Mouse (Mus musculus): ENCODE results near the gene Sgms2.

The Sgms2 gene

DNA sequence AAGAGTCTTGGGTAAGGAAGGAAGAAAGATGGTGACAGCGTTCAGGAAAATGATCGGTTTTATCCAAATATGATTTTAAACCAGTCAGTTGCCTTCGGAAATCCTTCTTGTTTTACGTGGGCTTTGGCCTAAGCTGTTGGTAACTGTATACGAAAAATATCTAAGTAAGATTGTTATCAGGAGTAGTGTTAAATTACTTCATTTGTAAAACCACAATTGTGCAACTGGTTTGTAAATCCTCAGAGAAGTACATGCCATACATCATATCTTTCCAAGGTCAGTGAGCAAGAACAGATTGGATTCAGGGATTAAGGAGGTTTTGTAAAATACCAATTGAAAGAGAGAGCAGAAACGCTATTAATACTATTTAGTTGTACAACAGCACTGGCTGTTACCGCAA, 185.0 kb downstream of the Sgms2 start:
- no peak for DNase-seq (ENCODE audit: low spot score)

DNA sequence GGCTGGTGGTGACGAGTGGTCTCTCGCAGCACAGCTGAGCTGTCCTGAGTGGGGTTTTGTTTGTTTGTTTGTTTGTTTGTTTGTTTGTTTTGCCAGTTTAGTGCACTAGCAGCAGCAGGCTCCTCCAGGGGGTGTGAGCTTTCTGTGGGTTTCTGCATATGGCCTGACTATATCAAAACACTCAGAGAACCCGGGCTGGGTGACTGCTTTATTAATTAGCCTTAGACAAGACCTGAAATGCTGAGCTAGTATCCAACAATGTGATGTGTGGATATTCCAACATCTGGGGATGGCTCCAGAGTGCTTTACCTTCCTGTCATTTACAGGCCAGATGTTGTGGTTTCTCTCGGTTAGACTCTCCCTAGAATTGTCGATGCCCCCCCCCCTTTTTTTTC, 187.9 kb downstream of the Sgms2 start:
- DNase-seq (ENCODE audit: low spot score): no peak

DNA sequence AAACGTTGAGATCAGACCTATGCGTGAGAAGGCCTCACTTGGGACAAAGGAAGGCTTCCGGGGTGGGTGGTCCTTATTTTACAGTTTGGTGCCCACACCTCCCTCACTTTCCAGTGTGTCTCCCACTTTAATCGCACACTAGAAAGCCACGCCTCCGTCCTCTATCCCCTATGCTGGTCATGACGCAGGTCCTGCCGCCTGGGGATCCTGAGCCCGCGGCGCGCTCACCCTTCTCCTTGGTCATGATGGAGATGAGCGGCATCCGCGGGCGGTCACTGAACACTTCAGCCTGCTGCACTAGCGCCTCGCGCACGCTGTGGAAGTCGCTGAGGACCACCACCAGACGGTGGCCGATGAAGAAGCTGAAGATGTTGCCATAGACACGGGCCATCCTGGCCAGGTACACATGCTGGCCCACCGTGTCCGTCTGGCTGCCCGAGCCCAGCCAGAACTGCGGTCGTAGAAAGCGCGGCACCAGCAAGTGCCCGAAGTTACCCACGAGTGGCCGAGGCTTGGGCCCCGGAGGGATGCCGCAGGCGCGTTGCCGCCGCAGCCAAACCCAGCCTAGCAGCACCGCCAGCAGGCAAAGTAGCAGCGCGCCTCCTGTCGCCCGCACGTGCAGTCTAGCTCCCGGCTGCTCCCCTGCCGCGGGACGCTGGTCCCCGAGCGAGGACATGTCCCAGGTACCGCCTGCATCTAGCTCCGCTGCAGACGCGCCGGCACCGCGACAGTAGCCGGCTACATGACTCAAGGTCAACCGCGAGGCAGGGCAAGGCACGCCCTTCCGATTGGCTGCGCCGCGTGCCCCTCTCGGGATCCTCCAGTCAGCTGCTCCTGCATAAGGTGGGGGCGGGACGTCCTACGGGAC, 188.5 kb downstream of the Sgms2 start, which contains the start of gene Cyp2u1:
Gene Cyp2u1, minus strand, starts transcription at position 776 of the 868 bp plus-strand sequence.
- DNase-seq (ENCODE audit: low spot score): peak; percentile 58

DNA sequence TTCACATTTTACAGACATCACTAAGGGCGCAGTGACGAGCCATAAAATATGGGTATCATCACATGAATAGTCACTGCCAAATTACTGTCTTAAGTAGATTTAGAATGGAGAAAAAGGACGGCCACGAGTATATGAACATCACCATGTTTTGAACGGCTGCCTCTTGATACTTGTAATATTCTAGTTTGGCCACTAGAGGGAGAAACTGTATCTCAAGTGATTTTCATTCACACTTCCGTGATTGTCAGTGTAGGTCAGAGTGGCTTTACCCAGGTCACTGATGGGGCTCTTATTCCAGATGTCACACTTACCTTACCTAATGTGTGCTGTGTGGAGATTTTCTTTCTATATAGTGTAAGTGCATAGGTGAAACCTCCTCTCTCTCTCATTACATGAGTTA, 191.3 kb downstream of the Sgms2 start:
- DNase-seq (ENCODE audit: low spot score): no peak

DNA sequence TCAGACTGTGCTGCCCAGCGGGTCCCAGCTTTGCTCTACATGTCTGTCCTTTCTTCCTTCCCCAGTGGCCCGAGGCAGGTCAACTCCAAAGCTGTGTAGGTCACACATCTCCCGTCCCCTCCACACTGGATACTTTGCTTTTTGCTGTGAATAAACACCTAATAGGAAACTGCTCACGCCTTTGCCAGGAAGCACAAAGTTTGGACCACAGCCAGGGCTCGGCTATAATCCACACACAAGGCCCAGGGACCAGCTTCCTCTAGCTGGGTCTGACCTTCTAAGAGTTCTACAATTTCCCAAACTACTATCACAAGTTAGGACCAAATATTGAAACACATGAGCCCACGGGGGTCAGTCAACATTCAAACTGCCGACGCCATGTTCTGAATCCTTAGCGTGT, 192.1 kb downstream of the Sgms2 start:
- no peak for DNase-seq (ENCODE audit: low spot score)

DNA sequence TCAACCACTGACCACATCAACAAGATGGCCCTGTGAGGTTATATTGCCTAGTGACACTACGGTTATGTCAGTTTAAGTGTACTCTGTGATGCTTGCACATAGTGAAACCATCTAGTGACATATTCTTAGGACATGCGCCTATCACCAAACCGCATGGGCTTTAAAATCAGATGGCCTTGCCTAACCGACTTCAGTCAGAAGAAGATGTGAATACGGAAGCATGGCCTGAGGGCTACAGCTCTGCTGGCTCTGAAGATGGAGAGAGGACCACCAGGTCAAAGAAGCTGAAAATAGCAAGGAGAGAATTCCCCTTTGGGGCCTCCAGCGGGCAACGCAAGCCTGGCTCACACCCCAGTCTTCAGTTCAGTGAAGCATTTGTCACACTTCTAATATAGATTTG, 194.3 kb downstream of the Sgms2 start:
- DNase-seq (ENCODE audit: low spot score): no peak

DNA sequence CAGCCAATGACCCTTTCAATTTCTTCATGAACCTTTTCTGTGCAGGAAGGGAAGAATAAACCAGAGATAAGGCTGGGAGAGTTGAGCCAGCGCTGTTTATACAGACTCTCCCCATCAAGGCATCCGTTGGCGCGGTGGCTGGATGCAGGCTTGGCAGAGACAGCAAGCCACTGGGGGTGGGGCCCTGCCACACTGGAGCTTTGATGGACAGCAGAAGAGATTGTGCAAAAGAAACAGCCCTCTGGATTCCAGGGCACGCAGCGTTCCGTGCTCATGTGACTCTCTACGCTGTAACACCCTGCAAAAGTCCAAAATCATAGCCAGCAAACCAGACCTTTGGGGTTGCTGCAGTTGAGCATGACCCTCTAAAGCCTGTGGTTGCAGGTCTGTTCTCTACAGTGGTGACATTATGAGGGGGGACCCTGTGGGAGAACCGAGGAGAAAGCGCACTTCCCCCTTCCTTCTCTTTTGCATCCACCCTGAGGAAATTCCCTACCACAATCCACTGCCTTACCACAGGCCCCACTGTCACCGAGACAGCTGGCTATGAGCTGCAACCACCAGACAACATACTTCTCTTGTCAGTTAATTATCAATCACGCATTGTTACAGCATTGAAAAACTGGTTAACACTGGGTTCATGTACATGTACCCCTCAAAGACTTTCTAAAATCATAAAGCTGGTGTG, 195.6 kb downstream of the Sgms2 start:
- DNase-seq (ENCODE audit: low spot score): no peak

DNA sequence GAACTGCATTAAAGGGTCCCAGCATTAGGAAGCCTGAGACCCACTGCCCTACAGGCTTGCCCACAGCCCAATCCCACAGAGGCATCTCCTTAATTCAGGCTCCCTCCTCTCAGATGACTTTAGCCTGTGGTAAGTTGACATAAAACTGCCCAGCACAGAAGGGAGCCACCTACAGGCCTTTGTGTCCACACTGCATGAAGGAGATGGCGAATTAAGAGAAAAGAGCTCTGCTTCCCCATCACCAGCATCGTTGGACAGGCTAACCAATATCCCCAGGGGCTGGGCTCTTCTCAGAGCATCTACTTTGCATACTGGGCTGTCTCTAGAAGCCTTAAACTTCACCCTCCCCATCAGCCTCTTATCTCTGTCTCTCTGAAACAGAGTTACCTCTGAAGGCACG, 196.7 kb downstream of the Sgms2 start:
- no peak for DNase-seq (ENCODE audit: low spot score)

DNA sequence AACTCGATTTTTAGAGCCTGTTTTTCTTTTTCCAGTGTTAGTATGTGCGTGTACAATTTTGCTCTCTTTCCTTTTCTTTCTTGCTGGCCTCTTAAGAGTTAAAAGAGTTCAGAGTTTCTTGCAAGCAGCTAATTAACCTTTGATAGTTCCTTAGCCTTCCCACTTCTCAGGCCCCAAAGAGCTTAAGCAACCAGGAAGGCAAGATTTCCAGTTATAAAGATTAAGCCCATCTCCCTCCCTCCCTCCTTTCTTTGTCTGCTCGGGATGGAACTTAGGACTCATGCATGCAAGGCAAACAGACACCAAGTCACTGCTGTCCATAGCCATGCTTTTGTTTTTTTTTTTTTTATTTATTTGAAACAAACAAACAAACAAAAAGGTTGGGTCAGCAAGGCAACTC, 198.3 kb downstream of the Sgms2 start:
- no peak for DNase-seq (ENCODE audit: low spot score)

DNA sequence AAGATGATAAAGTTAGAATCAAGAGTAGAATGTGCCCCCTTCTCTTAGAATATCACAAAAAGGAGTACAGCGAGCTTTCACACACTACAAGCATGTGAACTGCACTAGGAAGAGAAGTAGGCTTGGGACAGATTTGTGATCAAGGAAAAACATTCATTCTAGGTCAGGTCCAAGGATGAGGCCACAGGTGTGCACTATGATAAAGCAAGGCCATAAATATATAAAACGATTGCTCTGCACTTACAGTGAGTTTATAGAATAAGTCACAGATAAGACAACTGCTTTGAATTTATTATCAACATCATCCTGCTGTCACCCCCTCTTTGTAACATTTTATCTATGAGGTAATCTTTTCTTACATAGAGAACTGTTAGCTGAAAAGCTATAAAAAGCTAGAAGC, 198.9 kb downstream of the Sgms2 start:
- no peak for DNase-seq (ENCODE audit: low spot score)

DNA sequence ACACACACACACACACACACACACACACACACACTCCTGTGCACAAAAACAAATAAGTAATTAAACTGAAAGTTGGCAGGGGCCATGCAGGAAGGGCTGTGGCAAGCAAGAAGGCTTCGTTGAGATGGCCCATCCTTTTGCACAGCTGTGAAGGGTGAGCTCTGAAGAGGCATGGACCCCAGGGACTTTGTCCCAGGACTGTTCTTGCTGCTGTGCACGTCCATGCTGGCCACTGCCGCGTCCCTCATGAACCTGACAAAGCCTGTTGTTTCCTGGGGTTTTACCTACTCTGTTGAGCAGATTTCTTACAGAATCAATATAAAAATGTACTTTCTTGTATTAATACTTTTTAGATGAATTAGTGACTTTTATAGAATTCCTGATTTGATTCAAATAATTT, 199.3 kb downstream of the Sgms2 start:
- DNase-seq (ENCODE audit: low spot score): no peak

DNA sequence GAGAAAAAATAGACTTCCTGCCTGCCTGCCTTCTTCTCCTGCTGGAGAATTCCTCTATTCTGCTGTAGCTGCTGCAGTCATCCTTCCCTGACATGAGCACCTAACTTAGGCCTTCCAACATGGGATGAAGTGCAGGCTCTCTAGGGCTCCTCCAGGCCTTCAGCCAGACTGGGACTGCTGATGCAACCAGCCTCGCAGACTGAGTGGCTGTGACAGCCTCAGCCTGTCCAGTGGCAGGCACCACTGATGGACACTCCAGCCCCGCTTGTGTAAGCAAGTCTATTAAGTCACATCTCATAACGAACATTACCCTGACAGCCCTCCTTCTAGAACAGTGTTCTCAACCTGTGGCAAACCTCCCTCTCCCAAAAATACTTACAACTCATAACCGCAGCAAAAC, 217.1 kb downstream of the Sgms2 start:
- no peak for DNase-seq (ENCODE audit: low spot score)

DNA sequence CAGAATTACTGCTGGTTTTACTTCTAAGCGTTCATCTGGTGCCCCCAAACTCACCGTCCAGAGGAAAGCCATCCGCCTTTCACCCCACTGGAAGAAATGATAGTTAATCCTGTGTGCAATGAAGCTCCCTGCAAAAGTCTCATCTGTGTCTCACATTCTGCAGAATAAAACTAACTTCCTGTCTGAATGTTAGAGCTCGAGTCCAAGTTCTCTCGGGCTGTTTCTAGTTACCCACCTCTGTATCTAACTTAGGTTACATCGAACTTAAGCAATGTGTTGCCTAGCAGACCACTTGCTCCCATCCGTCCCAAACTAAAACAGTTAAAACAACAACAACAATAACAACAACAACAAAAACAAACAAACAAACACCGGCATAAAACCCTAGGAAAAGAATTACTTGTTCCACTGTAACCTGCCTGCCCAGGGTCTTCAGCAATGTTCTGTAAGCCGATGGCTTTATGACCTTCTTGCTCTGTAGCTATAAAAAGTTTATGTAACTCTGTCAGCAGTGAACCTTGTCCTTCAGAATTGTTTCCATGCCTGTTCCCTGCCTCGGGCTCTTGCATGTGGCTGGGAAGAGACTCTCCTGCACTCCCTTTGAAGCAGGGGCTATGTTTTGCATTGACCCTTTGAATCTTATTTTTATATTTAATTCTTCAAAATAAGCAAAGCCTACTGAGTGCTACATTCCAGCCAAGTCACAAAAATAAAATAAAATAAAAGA, 218.7 kb downstream of the Sgms2 start:
- DNase-seq (ENCODE audit: low spot score): no peak

DNA sequence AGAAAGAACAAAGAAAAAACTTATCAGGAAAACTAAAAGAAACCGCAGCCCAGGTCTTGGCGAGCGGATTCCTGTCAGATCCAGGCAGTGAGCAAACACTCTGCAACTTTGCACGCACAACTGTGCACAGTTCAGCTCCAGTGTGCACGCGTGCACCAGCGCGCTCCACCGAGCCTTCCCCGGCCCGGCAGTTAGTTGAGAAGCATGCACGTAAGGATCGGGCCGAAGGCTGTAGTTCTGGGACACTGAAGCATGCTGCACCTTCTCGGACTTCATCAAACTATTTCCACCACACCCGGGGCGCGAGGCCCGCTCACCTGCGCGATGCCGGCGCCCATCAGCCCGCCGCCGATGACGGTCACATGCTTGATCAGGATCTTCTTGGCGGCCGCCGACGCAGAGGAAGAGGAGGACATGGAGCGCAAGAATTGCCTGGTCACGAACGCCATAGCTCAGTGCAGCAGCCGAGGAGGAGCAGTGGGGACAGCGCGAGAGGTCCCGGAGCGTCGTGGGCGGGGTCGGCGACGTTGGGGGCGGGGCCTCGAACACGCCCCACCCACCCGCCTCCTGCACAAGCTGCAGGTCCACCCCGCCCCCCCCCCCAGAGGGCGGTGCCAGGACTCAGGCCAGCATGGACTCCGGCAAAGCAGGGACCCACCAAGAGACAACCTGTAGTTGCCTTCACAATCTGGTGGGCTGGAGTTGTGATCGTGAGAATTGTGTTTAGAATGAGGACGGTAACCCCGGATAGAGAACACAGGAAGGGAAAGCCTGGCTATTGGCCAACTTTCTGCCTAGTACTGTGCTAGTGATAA, 219.4 kb downstream of the Sgms2 start, which contains the start of gene Hadh:
Gene Hadh, minus strand, starts transcription at position 543 of the 815 bp plus-strand sequence.
- peak; percentile 60 for DNase-seq (ENCODE audit: low spot score)

DNA sequence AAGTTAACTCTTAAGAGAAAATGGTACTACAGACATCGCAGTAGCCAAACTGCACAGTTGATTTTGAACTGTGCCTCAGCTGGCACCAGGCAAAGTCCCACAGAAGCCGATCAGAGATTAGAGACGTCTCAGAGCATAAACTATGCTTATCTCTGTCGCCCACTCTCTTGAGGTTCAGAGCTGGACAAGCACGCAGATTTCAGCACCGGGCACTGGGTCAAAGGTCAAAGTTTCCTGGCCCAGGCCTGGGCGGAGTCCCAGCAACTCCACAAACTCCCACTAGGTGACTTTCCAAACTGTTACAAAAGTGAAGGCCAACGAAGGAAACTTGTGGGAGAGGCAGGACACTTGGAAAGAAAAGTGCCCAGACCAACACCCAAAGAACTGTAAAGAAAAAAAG, 220.1 kb downstream of the Sgms2 start:
- DNase-seq (ENCODE audit: low spot score): peak; percentile 1

DNA sequence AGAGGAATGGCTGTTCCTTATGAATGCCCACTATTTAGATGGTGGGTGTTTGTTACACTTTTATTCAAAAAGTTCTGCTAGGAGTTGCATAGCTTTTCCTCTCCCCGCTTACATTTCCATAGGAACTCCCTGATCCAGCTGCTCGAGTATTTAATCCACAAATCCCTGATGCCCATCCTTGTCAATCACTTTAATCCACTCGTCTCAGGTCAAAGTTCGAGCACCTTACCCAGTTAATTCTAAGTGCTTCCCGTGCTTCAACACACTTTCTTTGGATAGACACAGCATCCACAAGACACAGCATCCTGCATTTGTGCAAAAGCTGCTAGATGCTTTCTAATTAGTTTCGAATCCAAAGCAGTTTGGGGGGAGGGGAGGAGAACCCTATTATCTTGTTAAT, 220.8 kb downstream of the Sgms2 start:
- no peak for DNase-seq (ENCODE audit: low spot score)

All from spleen, adult 12 weeks (tissue).